Mouse (Mus musculus) neural tube, embryonic 15.5 days (tissue): ENCODE measurements around the gene Ermap. TPM values are rescaled to one million over a fixed set of nuclear protein-coding genes. Genes with fewer than 3 reads are reported as not detected.

Experiments used
- ATAC-seq: fragments of 200-750 bp; cut with Nextera tagmentation; 2 replicates; pipeline ENCODE4 v1.8.0; 2017; ENCODE audit warnings: mild to moderate bottlenecking, moderate TSS enrichment, moderate library complexity; ENCODE audit not compliant: low FRiP score
- H3K27ac ChIP-seq: fragments of 300-500 bp; sonication (generic); replicated peaks from 2 replicates; pipeline ENCODE4 v1.5.1; 2015; ENCODE audit warnings: mild to moderate bottlenecking, inconsistent platforms
- H3K27me3 ChIP-seq: fragments of 300-500 bp; sonication (generic); replicated peaks from 2 replicates; pipeline ENCODE4 v1.6.1; 2015; ENCODE audit warnings: inconsistent platforms
- H3K36me3 ChIP-seq: fragments of 300-500 bp; sonication (generic); 2 replicates; pipeline ENCODE4 v1.6.1; 2015; ENCODE audit warnings: inconsistent platforms
- H3K4me1 ChIP-seq: fragments of 300-500 bp; sonication (generic); 2 replicates; pipeline ENCODE4 v1.6.1; 2015; ENCODE audit warnings: inconsistent platforms
- H3K4me2 ChIP-seq: fragments of 300-500 bp; sonication (generic); 2 replicates; pipeline ENCODE4 v1.6.1; 2015; ENCODE audit warnings: inconsistent platforms, mild to moderate bottlenecking, moderate library complexity
- H3K4me3 ChIP-seq: fragments of 300-500 bp; sonication (generic); replicated peaks from 2 replicates; pipeline ENCODE4 v1.5.1; 2015; ENCODE audit warnings: mild to moderate bottlenecking, inconsistent platforms
- H3K9ac ChIP-seq: fragments of 300-500 bp; sonication (generic); replicated peaks from 2 replicates; pipeline ENCODE4 v1.6.1; 2015; ENCODE audit warnings: mild to moderate bottlenecking, inconsistent platforms
- H3K9me3 ChIP-seq: fragments of 300-500 bp; sonication (generic); replicated peaks from 2 replicates; pipeline ENCODE4 v1.6.1; 2016; ENCODE audit warnings: inconsistent platforms
- whole genome bisulfite sequencing: fragments of 180-500 bp; shearing (Covaris S2); methylation state at CpG from one replicate; pipeline ENCODE4 v1.1.7; 2015; ENCODE audit warnings: mixed read lengths; 5-methylcytosine and 5-hydroxymethylcytosine counted together
- polyA plus RNA-seq: library from polyadenylated mRNA; unstranded; fragments of >200 nt; fragmentation: Nextera tagmentation; extraction: Ambion mirVana; gene quantifications from 2 replicates; pipeline ENCODE4 v1.2.1, GENCODE M21; 2015

Ermap gene
- polyA plus RNA-seq, 1 experiment from 2014 or later = 1.2 TPM

GRCm38 (mm10) chr4:119157891-119158290, 31.9 kb downstream of the Ermap start:
- ATAC-seq = no peak

DNA sequence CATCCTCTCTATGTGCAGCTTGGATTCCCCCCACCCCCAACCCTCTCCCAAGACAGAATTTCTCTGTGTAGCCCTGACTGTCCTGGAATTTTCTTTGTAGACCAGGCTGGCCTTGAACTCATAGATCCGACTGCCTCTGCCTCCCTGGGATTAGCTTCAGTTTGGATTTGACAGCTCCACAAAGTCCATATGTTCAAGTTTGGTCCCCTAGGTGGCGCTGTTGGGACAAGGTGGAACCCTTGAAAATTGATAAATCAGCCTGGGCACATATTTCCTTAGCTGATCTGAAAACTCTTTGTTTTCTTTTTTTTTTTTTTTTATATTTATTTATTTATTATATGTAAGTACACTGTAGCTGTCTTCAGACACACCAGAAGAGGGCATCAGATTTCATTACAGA, 32.6 kb downstream of the Ermap start:
- Histone ChIP-seq H3K9ac (no peak overlapping the region), H3K4me1 (no peaks in the 10 kb centered on the region), H3K36me3 (no peaks in the 10 kb centered on the region), H3K27ac (no peak overlapping the region), H3K9me3 (no peaks in the 10 kb centered on the region), H3K4me2 (no peak overlapping the region), H3K4me3 (no peak overlapping the region), H3K27me3 (no peaks in the 10 kb centered on the region)
- no peak for ATAC-seq
- WGBS = 32% methylated on average over 2 of the region's 2 CpGs

More at GRCm38 (mm10) chr4:119157891-119158290, 31.9 kb downstream of the Ermap start:
- Histone ChIP-seq H3K9ac (no peak overlapping the region), H3K9me3 (no peaks in the 10 kb centered on the region), H3K27ac (no peak overlapping the region), H3K4me2 (no peak overlapping the region), H3K4me1 (no peaks in the 10 kb centered on the region), H3K36me3 (no peaks in the 10 kb centered on the region), H3K4me3 (no peak overlapping the region), H3K27me3 (no peaks in the 10 kb centered on the region)
- WGBS = 82% methylated on average over 5 of the region's 5 CpGs

- H3K27ac ChIP-seq = no peak overlapping the region
- H3K9me3 ChIP-seq = no peaks in the 10 kb centered on the region
- WGBS = 88% methylated on average over 11 of the region's 11 CpGs
- no peak overlapping the region for H3K9ac ChIP-seq
- no peak overlapping the region for H3K4me2 ChIP-seq
- no peak for ATAC-seq
- no peaks in the 10 kb centered on the region for H3K36me3 ChIP-seq
- no peak overlapping the region for H3K4me3 ChIP-seq
- H3K27me3 ChIP-seq = no peaks in the 10 kb centered on the region
- H3K4me1 ChIP-seq = no peaks in the 10 kb centered on the region
Observed at GRCm38 (mm10) chr4:119148741-119149140, 41.1 kb downstream of the Ermap start.

GRCm38 (mm10) chr4:119147347-119147746, 42.5 kb downstream of the Ermap start:
- H3K4me2 ChIP-seq = no peak overlapping the region
- WGBS = 88% methylated on average over 5 of the region's 5 CpGs
- no peaks in the 10 kb centered on the region for H3K27me3 ChIP-seq
- H3K9me3 ChIP-seq = no peaks in the 10 kb centered on the region
- H3K4me1 ChIP-seq = 0 out of 2 replicates have a peak, but pooled peaks cover 2% of the 10 kb centered on the region
- H3K9ac ChIP-seq = no peak overlapping the region
- H3K36me3 ChIP-seq = no peaks in the 10 kb centered on the region
- no peak for ATAC-seq
- H3K27ac ChIP-seq = no peak overlapping the region
- H3K4me3 ChIP-seq = no peak overlapping the region

- H3K27ac ChIP-seq = no peak overlapping the region
- ATAC-seq = no peak
- no peaks in the 10 kb centered on the region for H3K9me3 ChIP-seq
- no peaks in the 10 kb centered on the region for H3K27me3 ChIP-seq
- 0 out of 2 replicates have a peak, but pooled peaks cover 3% of the 10 kb centered on the region for H3K4me1 ChIP-seq
- H3K4me2 ChIP-seq = no peak overlapping the region
- WGBS = 92% methylated on average over 7 of the region's 7 CpGs
- H3K4me3 ChIP-seq = no peak overlapping the region
- H3K9ac ChIP-seq = no peak overlapping the region
- H3K36me3 ChIP-seq = no peaks in the 10 kb centered on the region
Observed at GRCm38 (mm10) chr4:119146816-119147215, 43.0 kb downstream of the Ermap start.

- Histone ChIP-seq H3K9me3 (no peaks in the 10 kb centered on the region), H3K9ac (no peak overlapping the region), H3K4me2 (peak overlapping the region; percentile 57), H3K4me1 (peaks cover 19% of the 10 kb centered on the region), H3K36me3 (no peaks in the 10 kb centered on the region), H3K27ac (peak overlapping the region; percentile 78), H3K27me3 (no peaks in the 10 kb centered on the region), H3K4me3 (peak overlapping the region; percentile 31)
- peak; percentile 82 for ATAC-seq
- WGBS = 28% methylated on average over 24 of the region's 24 CpGs
Observed at GRCm38 (mm10) chr4:119142230-119142871, 47.5 kb downstream of the Ermap start.

DNA sequence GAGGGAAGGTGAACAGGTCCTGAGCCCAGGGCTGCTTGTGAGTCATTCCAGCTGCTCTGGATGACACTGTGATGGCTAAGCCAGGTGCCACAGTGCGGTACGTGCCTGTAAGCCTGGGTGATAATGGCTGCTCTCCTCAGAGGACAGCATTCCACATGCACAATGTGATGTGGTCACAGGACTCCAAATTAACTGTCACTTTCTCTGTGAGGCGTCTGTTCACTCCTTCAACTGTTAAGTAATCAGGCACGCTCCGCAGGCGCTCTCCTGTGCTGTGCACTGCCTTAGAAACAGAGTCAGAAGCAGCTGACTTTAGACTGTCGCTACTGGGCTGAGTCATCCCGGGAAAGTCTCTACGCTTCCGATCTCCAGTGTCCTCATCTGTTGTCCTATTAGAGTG, 48.6 kb downstream of the Ermap start:
- no peaks in the 10 kb centered on the region for H3K9me3 ChIP-seq
- WGBS = 42% methylated on average over 10 of the region's 10 CpGs
- no peak for ATAC-seq

DNA sequence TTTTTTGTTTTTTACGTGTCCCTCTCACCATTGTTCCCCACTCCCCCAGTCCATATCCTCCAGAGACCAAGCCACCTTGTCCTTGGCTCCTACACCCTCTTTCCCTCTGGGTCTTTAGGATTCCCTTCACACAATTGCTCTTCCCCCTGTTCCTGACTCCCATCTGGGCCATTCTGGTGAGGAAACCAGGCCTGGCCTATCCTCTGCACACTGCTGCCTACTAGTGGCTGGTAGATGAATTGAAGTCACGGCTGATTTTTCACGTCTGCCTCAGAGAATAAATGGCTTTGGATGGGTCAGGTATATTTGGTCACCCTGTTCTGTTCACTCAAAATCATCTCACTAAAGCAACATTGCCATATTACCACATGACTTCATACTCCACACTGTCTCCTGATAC, 49.7 kb downstream of the Ermap start:
- H3K9me3 ChIP-seq = no peaks in the 10 kb centered on the region
- no peaks in the 10 kb centered on the region for H3K27me3 ChIP-seq
- no peak for ATAC-seq
- WGBS = 42% methylated on average over 3 of the region's 3 CpGs
- H3K4me1 ChIP-seq = peaks cover 19% of the 10 kb centered on the region
- peaks cover 13% of the 10 kb centered on the region for H3K36me3 ChIP-seq
- H3K4me2 ChIP-seq = no peak overlapping the region
- H3K27ac ChIP-seq = no peak overlapping the region
- no peak overlapping the region for H3K9ac ChIP-seq
- no peak overlapping the region for H3K4me3 ChIP-seq

More for the DNA sequence above, 48.6 kb downstream of the Ermap start:
- H3K4me3 ChIP-seq = no peak overlapping the region
- peaks cover 4% of the 10 kb centered on the region; the same call in 1 of the 2 replicates for H3K36me3 ChIP-seq
- H3K9ac ChIP-seq = no peak overlapping the region
- no peaks in the 10 kb centered on the region for H3K27me3 ChIP-seq
- H3K4me1 ChIP-seq = peaks cover 19% of the 10 kb centered on the region
- H3K27ac ChIP-seq = no peak overlapping the region
- H3K4me2 ChIP-seq = no peak overlapping the region

- 46% methylated on average over 8 of the region's 8 CpGs for WGBS
- Histone ChIP-seq H3K4me2 (peak overlapping the region; percentile 64), H3K4me1 (peaks cover 19% of the 10 kb centered on the region), H3K27ac (peak overlapping the region; percentile 46; the same call in 1 of the 2 replicates), H3K27me3 (no peaks in the 10 kb centered on the region), H3K4me3 (peak overlapping the region; percentile 28), H3K36me3 (peaks cover 26% of the 10 kb centered on the region), H3K9me3 (no peaks in the 10 kb centered on the region), H3K9ac (0 out of 2 replicates have a peak overlapping the region, but pooled peaks have one; percentile 35)
- ATAC-seq = peak; percentile 18; the same call in 1 of the 2 replicates
Observed at GRCm38 (mm10) chr4:119138776-119139175, 51.0 kb downstream of the Ermap start.

DNA sequence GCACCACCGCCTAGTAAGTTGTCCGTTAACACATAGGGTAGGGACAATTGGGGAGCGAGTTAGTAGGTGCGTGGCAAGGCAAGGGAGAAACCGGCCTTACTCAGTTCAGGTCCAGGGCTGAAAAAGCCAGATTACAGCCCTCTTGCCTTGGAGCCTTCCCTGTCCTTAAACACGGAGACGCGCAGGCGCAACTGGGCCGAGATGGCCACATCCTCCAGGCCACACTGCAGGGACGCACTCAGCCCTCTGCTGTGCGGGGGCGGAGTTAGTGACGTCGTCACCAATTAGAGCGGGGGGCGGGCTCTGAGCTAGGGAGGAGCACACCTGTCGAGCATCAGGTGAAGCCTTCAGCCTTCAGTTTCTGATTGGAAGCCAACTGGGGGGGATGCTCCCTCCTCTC, 51.6 kb downstream of the Ermap start:
- peaks cover 31% of the 10 kb centered on the region for H3K36me3 ChIP-seq
- no peaks in the 10 kb centered on the region for H3K9me3 ChIP-seq
- H3K9ac ChIP-seq = peak overlapping the region; percentile 35
- H3K4me3 ChIP-seq = peak overlapping the region; percentile 28
- peaks cover 19% of the 10 kb centered on the region for H3K4me1 ChIP-seq
- no peaks in the 10 kb centered on the region for H3K27me3 ChIP-seq
- H3K4me2 ChIP-seq = peak overlapping the region; percentile 64
- 15% methylated on average over 18 of the region's 18 CpGs for WGBS
- H3K27ac ChIP-seq = peak overlapping the region; percentile 56
- ATAC-seq = peak; percentile 94

- no peaks in the 10 kb centered on the region for H3K9me3 ChIP-seq
- peaks cover 40% of the 10 kb centered on the region for H3K36me3 ChIP-seq
- no peak overlapping the region for H3K4me3 ChIP-seq
- H3K9ac ChIP-seq = no peak overlapping the region
- H3K4me2 ChIP-seq = no peak overlapping the region
- peaks cover 18% of the 10 kb centered on the region for H3K4me1 ChIP-seq
- H3K27ac ChIP-seq = no peak overlapping the region
- 53% methylated on average over 8 of the region's 8 CpGs for WGBS
- no peaks in the 10 kb centered on the region for H3K27me3 ChIP-seq
- no peak for ATAC-seq
Observed at GRCm38 (mm10) chr4:119137313-119137712, 52.5 kb downstream of the Ermap start.

DNA sequence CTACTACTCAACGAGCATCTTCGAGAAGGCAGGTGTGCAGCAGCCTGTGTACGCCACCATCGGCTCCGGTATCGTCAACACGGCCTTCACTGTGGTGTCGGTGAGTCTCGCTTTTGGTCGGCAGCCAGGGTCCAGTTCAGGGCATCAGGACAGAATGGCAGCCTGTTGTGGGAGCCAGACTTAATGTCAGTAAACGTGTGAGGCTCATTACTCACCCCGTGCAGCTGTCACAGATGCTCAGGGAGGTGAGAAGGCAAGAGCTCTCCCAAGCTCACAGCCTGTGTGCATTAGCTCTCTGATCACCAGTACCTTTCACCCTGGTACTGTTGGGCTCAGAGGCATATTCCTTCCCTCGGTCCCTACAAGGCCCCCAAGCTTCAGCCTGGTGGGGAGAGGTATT, 56.0 kb downstream of the Ermap start:
- H3K4me2 ChIP-seq = no peak overlapping the region
- H3K4me1 ChIP-seq = peaks cover 14% of the 10 kb centered on the region
- H3K9ac ChIP-seq = no peak overlapping the region
- H3K27me3 ChIP-seq = no peaks in the 10 kb centered on the region
- H3K36me3 ChIP-seq = peaks cover 40% of the 10 kb centered on the region
- 90% methylated on average over 13 of the region's 13 CpGs for WGBS
- no peak overlapping the region for H3K4me3 ChIP-seq
- H3K27ac ChIP-seq = no peak overlapping the region
- H3K9me3 ChIP-seq = no peaks in the 10 kb centered on the region
- ATAC-seq = no peak
